Mouse (Mus musculus) ovary, postnatal 36 days (tissue): ENCODE measurements around the gene Mrpl53.

Experiments used
- DNase-seq: peaks from one replicate; pipeline ENCODE4 v3.0.0; 2022; ENCODE audit warnings: low spot score, mixed read lengths

Mrpl53 gene

GRCm38 (mm10) chr6:83092416-83093127 is 16.3 kb upstream of the Mrpl53 start:
- no peak for DNase-seq

- no peak for DNase-seq
Measured at GRCm38 (mm10) chr6:83095968-83096367, 12.9 kb upstream of the Mrpl53 start.

- DNase-seq, result no peak
Measured at GRCm38 (mm10) chr6:83098411-83098810, 10.4 kb upstream of the Mrpl53 start.

GRCm38 (mm10) chr6:83101316-83101687 is 7.5 kb upstream of the Mrpl53 start, which contains the start of the genes Ccdc142 and Gm42688:
Gene Ccdc142 (plus strand): TSS chr6:83101601.
Gene Gm42688 (plus strand): TSS chr6:83101617.
- peak; percentile 87 for DNase-seq

- DNase-seq, result peak; percentile 73
Measured at GRCm38 (mm10) chr6:83101688-83102556, 6.9 kb upstream of the Mrpl53 start.

GRCm38 (mm10) chr6:83103130-83103650 is 5.7 kb upstream of the Mrpl53 start:
- DNase-seq, result no peak

GRCm38 (mm10) chr6:83104158-83104557 is 4.7 kb upstream of the Mrpl53 start:
- DNase-seq, result no peak

- DNase-seq, result peak; percentile 77
Measured at GRCm38 (mm10) chr6:83107566-83108400, 1.1 kb upstream of the Mrpl53 start.

GRCm38 (mm10) chr6:83111510-83112136 is 2.8 kb downstream of the Mrpl53 start:
- no peak for DNase-seq

GRCm38 (mm10) chr6:83115011-83115671 is 6.3 kb downstream of the Mrpl53 start, which contains the start of gene Mogs:
Gene Mogs (plus strand): TSS chr6:83115496.
- DNase-seq, result peak; percentile 95

GRCm38 (mm10) chr6:83115682-83116372 is 7.0 kb downstream of the Mrpl53 start:
- DNase-seq, result no peak

- DNase-seq, result no peak
Measured at GRCm38 (mm10) chr6:83116373-83117164, 7.7 kb downstream of the Mrpl53 start.

GRCm38 (mm10) chr6:83117165-83117438 is 8.3 kb downstream of the Mrpl53 start:
- no peak for DNase-seq

- DNase-seq, result peak; percentile 24
Measured at GRCm38 (mm10) chr6:83117616-83118015, 8.8 kb downstream of the Mrpl53 start.

- no peak for DNase-seq
Measured at GRCm38 (mm10) chr6:83118369-83118768, 9.5 kb downstream of the Mrpl53 start.

- peak; percentile 19 for DNase-seq
Measured at GRCm38 (mm10) chr6:83118825-83119733, 10.2 kb downstream of the Mrpl53 start.

- peak; percentile 42 for DNase-seq
Measured at GRCm38 (mm10) chr6:83119734-83120051, 10.9 kb downstream of the Mrpl53 start.
